Comparison of ENCODE assay signal across 16 mouse cellular contexts in the genomic region with DNA sequence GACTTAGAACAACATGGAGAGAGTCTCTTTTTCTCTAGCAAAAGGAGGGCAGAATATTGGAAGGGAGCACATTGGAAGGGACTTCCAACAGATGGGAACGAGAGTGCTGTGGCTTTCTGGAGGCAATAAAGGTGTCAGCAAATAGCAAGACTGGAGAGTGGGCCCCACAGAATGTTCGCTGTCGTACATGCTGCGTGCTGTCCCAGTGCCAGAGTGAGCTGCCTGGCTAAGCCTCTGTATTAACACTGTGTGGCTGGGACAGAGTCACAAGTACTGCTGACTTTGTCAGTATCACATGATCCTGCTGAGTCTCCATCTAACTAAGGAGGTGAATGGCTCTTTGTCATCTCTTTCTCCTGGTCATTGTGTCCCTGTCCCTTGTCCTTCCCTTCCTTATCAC.
DNase-seq lines count a peak whose midpoint lies in the region; ATAC-seq lines count a peak whose summit lies in the region.
"Had no signal": no experiment of that assay in that cellular context is flagged by ENCODE, and none has a peak within 500 bp of the region (broad histone marks: within the 10 kb centered on the region; RNA-seq: fewer than 3 reads in every experiment).

No protein-coding gene starts in this region.

- ATAC-seq in frontal cortex, adult (ENCODE audit: low TSS enrichment), result peak; percentile 89
- ATAC-seq: CD4-positive, CD25-positive, alpha-beta regulatory T cell, adult 4 months had no signal

- intact Hi-C loops in left cerebral cortex, postnatal 4 days (cut with DNase I), result no loop called here

- peak; percentile 27 for DNase-seq in cerebellum, adult 9-11 months
- DNase-seq in cerebellum, adult 11-12 months, result no peak
- DNase-seq in frontal cortex, postnatal 14 days (ENCODE audit: low spot score in 2 of 2), result no peak
- DNase-seq in left cerebral cortex, postnatal 4 days, result peak; percentile 9
- no peak for DNase-seq in left cerebral cortex, adult 11 months (ENCODE audit: low spot score)
- peak; percentile 60 for DNase-seq in brain, adult 2 months (ENCODE audit: low read depth, low spot score)
- no peak for DNase-seq in adrenal gland, adult 18-20 months (ENCODE audit: low spot score in 2 of 2)
- DNase-seq: adrenal gland, postnatal 10 days; cerebellum, adult 8-10 months; embryo, embryonic 11 days; gastrocnemius, postnatal 25 days; heart, postnatal 14 days; lung, postnatal 4 days; thymus, adult 2 months had no signal

Comparison
In these comparisons a context has a peak if more than half of its experiments do, and no peak if none do; other contexts are left out.
1. DNase-seq: peak in cerebellum, adult 9-11 months (single experiment), left cerebral cortex, postnatal 4 days (single experiment) and brain, adult 2 months (single experiment); none in cerebellum, adult 11-12 months (single experiment), frontal cortex, postnatal 14 days (0 of 2), left cerebral cortex, adult 11 months (single experiment) and adrenal gland, adult 18-20 months (0 of 2).